Comparison of ENCODE assay signal across 8 mouse cellular contexts in genomic region chr13:18948171-18949028, GRCm38 (mm10). TPM values are rescaled to one million over a fixed set of nuclear protein-coding genes. Genes with fewer than 3 reads are reported as not detected.
DNase-seq lines count a peak whose midpoint lies in the region; ATAC-seq and TF ChIP-seq lines count a peak whose summit lies in the region.

Gene Amph (plus strand): TSS chr13:18948205.

- no peaks in the 10 kb centered on the region for H3K27me3 ChIP-seq in ES-Bruce4 (ENCODE audit: control insufficient read depth, insufficient read depth, low read length, poor library complexity, severe bottlenecking)
- H3K27me3 ChIP-seq in liver, embryonic 16.5 days (ENCODE audit: control insufficient read depth, insufficient read depth, low read depth, low read length): peaks cover 34% of the 10 kb centered on the region

- peak within 1 kb of the TSS; percentile 7 for H3K9ac ChIP-seq in ES-Bruce4 (ENCODE audit: low read depth, poor library complexity, severe bottlenecking)
- H3K9ac ChIP-seq in liver, embryonic 16.5 days (ENCODE audit: low read depth, low read length): no peak within 1 kb of the TSS

- no peak for TF ChIP-seq POLR2A in ES-Bruce4 (IDR thresholded peaks at IDR 0.05; ENCODE audit: insufficient read depth, low read length)

- no peak for TF ChIP-seq EP300 in ES-Bruce4 (IDR thresholded peaks at IDR 0.05; ENCODE audit: insufficient read depth, low read depth, low read length)

- peak; percentile 91 for DNase-seq in cerebellum, adult 8-10 months
- DNase-seq in layer of hippocampus, adult 2 months (ENCODE audit: low spot score in 2 of 2): peak; percentile 89 to 93
- peak; percentile 33 for DNase-seq in ovary, adult 18-20 months (ENCODE audit: low spot score)
- peak; percentile 36 to 51 for DNase-seq in thymus, postnatal 36 days

- H3K4me2 ChIP-seq in liver, embryonic 16.5 days (ENCODE audit: low read depth, low read length): peak within 1 kb of the TSS; percentile 55

- peak within 1 kb of the TSS; percentile 73 for H3K4me3 ChIP-seq in ES-Bruce4 (ENCODE audit: low read depth, low read length)
- peak within 1 kb of the TSS; percentile 70 for H3K4me3 ChIP-seq in layer of hippocampus, adult 2 months
- peak within 1 kb of the TSS; percentile 47 for H3K4me3 ChIP-seq in liver, embryonic 16.5 days (ENCODE audit: low read depth, low read length)

- H3K36me3 ChIP-seq in ES-Bruce4 (ENCODE audit: control insufficient read depth, insufficient read depth, low read length, poor library complexity, severe bottlenecking): no peaks in the 10 kb centered on the region
- H3K36me3 ChIP-seq in liver, embryonic 16.5 days (ENCODE audit: control insufficient read depth, insufficient read depth): no peaks in the 10 kb centered on the region

- TF ChIP-seq CTCF in ES-Bruce4 (IDR thresholded peaks at IDR 0.05; ENCODE audit: low read depth, low read length): peak; percentile 39
- TF ChIP-seq CTCF in layer of hippocampus, adult 2 months (conservative IDR thresholded peaks at IDR 0.05): peak; percentile 73

- under 1% methylated on average over 70 of the region's 70 CpGs for WGBS in liver, embryonic 16.5 days (ENCODE audit: insufficient replicate concordance)

- no peaks in the 10 kb centered on the region for H3K4me1 ChIP-seq in ES-Bruce4 (ENCODE audit: control insufficient read depth, insufficient read depth, low read length)
- no peaks in the 10 kb centered on the region for H3K4me1 ChIP-seq in liver, embryonic 16.5 days (ENCODE audit: control insufficient read depth, low read depth, low read length)

- H3K27ac ChIP-seq in ES-Bruce4 (ENCODE audit: insufficient read depth, low read length): no peak within 1 kb of the TSS
- peak within 1 kb of the TSS; percentile 96 for H3K27ac ChIP-seq in layer of hippocampus, adult 2 months
- H3K27ac ChIP-seq in liver, embryonic 16.5 days (ENCODE audit: low read length): no peak within 1 kb of the TSS

- ATAC-seq in frontal cortex, adult (ENCODE audit: low TSS enrichment): peak; percentile 95
- ATAC-seq in hematopoietic stem cell, adult 5-6 weeks (replicated peaks in 1 of 2; ENCODE audit: insufficient read depth in 1 of 2, low FRiP score in 2 of 2, low TSS enrichment in 1 of 2, low read depth in 1 of 2, poor library complexity in 2 of 2, severe bottlenecking in 2 of 2): peak; percentile 14 to 47; a peak in 2 of 4 replicates
- ATAC-seq in liver, embryonic 16.5 days (ENCODE audit: low read depth): no peak

- no peaks in the 10 kb centered on the region for H3K9me3 ChIP-seq in ES-Bruce4 (replicated peaks; ENCODE audit: control insufficient read depth, insufficient read depth, low read length, poor library complexity, severe bottlenecking)
- no peaks in the 10 kb centered on the region for H3K9me3 ChIP-seq in liver, embryonic 16.5 days (replicated peaks; ENCODE audit: control insufficient read depth, low read length)

RNA-seq across cellular contexts. Expression of gene Amph, which starts in this region (rescaled TPM):
- polyA plus RNA-seq in ES-Bruce4 (2011; ENCODE audit: insufficient read depth, insufficient read length, low read depth, missing spikeins): 11.8 and 13.6 TPM in 2 replicates
- total RNA-seq in hematopoietic stem cell, adult 5-6 weeks (2017): not detected in 2 replicates
- 100 to 1,000 TPM; 231 to 253 TPM for total RNA-seq in layer of hippocampus, adult 2 months (2021)
- polyA plus RNA-seq in liver, embryonic 16.5 days (2015; fragmentation: Nextera tagmentation; extraction: Ambion mirVana): 0.11 and 0.14 TPM in 2 replicates

Comparison
In these comparisons a context has a peak if more than half of its experiments do, and no peak if none do; other contexts are left out.
1. RNA of gene Amph (total RNA-seq): 231 to 253 TPM in layer of hippocampus, adult 2 months; not detected in hematopoietic stem cell, adult 5-6 weeks; every median in the first group is over 100 times any median in the second.
2. RNA of gene Amph (polyA plus RNA-seq): 11.8 to 13.6 TPM in ES-Bruce4; 0.11 to 0.14 TPM in liver, embryonic 16.5 days; every median in the first group is over 10 times any median in the second.
3. Peak in ATAC-seq in hematopoietic stem cell, adult 5-6 weeks; RNA of the gene not detected or under 1 TPM.
4. DNase-seq: peak in every context shown above with its lines; median percentile 91 in cerebellum, adult 8-10 months; 91 in layer of hippocampus, adult 2 months; 44 in thymus, postnatal 36 days; 33 in ovary, adult 18-20 months.
5. Peak in every context shown above with its lines, with median percentiles within 50 percentile points of each other: H3K4me3 ChIP-seq.